Mouse (Mus musculus): Measurements from ENCODE around the gene Cd4. TPM values are rescaled to one million over a fixed set of nuclear protein-coding genes. Genes with fewer than 3 reads are reported as not detected.

Cd4 gene
- polyA plus RNA-seq, 1 experiment from 2014 or later: 0.36 TPM

DNA sequence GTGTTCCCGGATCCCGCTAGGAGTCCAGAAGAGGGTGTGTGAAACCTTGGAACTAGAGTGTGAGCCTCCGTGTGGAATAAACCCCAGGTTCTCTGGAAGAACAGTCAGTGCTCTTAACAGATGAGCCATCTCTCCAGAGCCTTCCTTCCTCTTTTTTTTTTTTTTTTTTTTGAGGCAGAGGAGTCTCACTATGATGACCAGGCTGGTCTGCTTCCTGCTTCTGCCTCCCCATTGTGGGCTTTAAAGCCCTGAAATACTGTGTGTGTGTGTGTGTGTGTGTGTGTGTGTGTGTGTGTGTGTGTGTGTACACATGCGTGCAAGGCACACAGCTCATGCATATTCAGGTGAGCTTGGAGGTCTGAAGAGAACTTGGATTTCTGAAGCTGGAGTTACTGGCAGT, 33.5 kb upstream of the Cd4 start:
- no peak for ATAC-seq (ENCODE audit: insufficient number of reproducible peaks, low FRiP score, low TSS enrichment, low read depth)
- WGBS: 62% methylated on average over 4 of the region's 4 CpGs
- Histone ChIP-seq H3K27ac (replicated peaks) (peak overlapping the region; percentile 100), H3K27me3 (no peaks in the 10 kb centered on the region), H3K4me1 (peaks cover 47% of the 10 kb centered on the region), H3K9me3 (replicated peaks) (no peaks in the 10 kb centered on the region), H3K9ac (no peak overlapping the region), H3K4me2 (replicated peaks) (no peak overlapping the region), H3K4me3 (replicated peaks) (no peak overlapping the region), H3K36me3 (no peaks in the 10 kb centered on the region)

DNA sequence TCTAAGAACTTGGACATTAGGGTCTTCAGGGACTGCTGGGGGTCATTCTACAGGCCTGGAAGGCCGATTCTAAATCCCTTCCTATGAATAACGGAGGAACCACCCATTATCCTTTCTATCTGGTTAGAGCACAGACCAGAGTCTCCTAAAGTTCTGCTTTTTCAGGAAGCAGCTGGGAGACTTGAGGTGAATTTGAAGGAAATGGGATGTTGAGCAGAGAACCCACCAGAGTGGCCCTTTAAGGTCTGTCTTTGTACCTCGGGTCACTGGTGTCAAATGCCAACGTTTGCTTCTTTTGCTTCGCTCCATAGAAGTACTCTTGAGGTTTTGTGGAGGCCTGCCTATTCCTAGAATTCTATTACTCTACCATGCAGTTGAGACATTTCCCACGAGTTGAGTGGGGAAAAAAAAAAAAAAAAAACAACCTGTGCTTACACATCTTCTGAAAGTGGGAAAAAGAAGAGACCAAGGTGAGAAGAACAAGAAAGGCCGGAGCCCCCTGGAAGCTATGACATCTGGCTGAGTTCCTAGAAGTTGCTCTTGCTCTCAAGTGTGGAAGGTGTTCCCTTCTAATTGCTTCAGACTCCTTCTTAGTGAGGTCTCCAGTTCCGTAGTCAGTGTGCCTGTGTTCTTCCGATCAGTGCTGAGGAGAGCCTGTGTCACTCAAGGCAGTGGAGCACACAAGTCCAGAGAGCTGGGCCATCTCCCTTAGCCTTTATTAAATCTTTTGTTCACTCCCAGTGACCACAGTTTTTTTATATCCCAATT, 32.5 kb upstream of the Cd4 start:
- no peak overlapping the region for H3K9ac ChIP-seq
- H3K27me3 ChIP-seq: no peaks in the 10 kb centered on the region
- H3K4me3 ChIP-seq (replicated peaks): peak overlapping the region; percentile 89
- WGBS: 28% methylated on average over 9 of the region's 9 CpGs
- peaks cover 47% of the 10 kb centered on the region for H3K4me1 ChIP-seq
- no peaks in the 10 kb centered on the region; the same call in 1 of the 2 replicates for H3K36me3 ChIP-seq
- peak overlapping the region; percentile 89 for H3K4me2 ChIP-seq (replicated peaks)
- no peak for ATAC-seq (ENCODE audit: insufficient number of reproducible peaks, low FRiP score, low TSS enrichment, low read depth)
- H3K9me3 ChIP-seq (replicated peaks): no peaks in the 10 kb centered on the region
- peak overlapping the region; percentile 100 for H3K27ac ChIP-seq (replicated peaks)

DNA sequence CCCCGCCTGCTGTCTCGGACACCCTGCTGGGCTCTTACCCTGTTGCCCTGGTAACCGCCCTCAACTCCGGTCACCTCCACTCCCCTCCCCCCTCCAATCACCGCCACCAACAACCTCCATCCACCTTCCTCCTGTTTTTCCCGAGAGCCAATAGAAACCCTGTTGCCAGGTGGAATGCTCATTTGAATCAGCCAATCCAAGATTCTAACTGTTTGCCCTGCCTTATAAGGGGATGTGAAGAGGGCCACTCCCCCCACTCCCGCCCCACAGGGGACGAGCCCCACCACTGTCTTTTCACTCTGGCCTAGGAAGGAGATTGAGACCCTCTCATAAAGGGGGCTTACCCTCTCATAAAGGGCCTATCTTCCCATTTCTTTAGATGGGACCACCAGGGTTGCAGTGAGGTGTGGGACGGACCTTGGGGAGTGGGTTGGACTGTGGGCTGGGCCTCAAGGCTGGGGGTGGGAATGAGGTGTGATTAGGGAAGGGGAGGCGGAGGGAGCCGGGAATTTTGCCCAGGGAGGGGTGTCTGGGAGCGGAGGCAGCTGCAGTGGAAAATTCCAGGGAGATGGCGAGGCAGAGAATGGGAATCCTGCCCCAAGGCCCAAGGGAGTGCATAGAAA, 31.8 kb upstream of the Cd4 start, which contains the start of gene Ptms:
Ptms (minus strand) TSS at position 409 of the 623 bp plus-strand sequence.
- Histone ChIP-seq H3K4me3 (replicated peaks) (peak within 1 kb of the TSS; percentile 89), H3K9me3 (replicated peaks) (no peaks in the 10 kb centered on the region), H3K4me2 (replicated peaks) (peak within 1 kb of the TSS; percentile 89), H3K27ac (replicated peaks) (peak within 1 kb of the TSS; percentile 100), H3K4me1 (peaks cover 47% of the 10 kb centered on the region), H3K9ac (no peak within 1 kb of the TSS), H3K36me3 (peaks cover 3% of the 10 kb centered on the region), H3K27me3 (no peaks in the 10 kb centered on the region)
- 1% methylated on average over 13 of the region's 13 CpGs for WGBS
- ATAC-seq (ENCODE audit: insufficient number of reproducible peaks, low FRiP score, low TSS enrichment, low read depth): peak; percentile 83

DNA sequence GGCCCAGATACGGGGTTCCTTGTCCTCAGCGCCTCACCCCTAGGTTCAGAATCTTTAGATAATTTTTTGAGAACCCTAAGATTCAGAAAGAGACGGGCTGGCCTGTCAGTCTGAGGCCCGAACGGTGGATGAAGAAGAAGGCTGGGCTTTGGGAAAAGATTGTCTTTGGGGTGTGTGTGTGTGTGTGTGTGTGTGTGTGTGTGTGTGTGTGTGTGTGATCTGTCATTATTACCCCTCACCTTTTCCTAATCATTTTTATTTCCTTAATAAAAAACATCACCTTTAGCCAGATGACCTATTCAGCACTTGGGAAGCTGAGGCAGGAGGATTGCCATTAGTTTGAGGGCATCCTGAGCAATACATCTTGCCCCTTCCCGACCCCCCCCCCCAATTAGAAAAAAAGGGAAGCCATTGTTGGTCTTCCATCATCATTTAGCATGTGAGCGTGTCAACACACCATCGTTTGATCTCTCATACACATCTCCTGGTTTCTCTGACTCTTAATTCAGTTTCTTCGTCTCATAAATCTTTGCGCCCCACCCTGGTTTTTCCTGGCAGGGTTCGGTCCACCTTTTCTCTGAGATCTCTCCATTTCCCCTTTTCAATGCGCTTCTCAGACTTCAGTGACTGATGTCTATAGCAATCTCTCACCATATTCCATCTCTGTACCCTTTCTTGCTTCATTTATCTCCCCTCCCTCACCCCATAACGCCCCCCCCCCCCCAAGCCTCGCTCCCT, 31.0 kb upstream of the Cd4 start:
- no peak for ATAC-seq (ENCODE audit: insufficient number of reproducible peaks, low FRiP score, low TSS enrichment, low read depth)
- 22% methylated on average over 13 of the region's 14 CpGs for WGBS
- H3K4me1 ChIP-seq: peaks cover 55% of the 10 kb centered on the region
- H3K9me3 ChIP-seq (replicated peaks): no peaks in the 10 kb centered on the region
- peak overlapping the region; percentile 100 for H3K27ac ChIP-seq (replicated peaks)
- peak overlapping the region; percentile 89 for H3K4me3 ChIP-seq (replicated peaks)
- 0 out of 2 replicates have a peak overlapping the region, but pooled peaks have one; percentile 100 for H3K9ac ChIP-seq
- H3K36me3 ChIP-seq: peaks cover 11% of the 10 kb centered on the region
- H3K4me2 ChIP-seq (replicated peaks): peak overlapping the region; percentile 89
- H3K27me3 ChIP-seq: no peaks in the 10 kb centered on the region

DNA sequence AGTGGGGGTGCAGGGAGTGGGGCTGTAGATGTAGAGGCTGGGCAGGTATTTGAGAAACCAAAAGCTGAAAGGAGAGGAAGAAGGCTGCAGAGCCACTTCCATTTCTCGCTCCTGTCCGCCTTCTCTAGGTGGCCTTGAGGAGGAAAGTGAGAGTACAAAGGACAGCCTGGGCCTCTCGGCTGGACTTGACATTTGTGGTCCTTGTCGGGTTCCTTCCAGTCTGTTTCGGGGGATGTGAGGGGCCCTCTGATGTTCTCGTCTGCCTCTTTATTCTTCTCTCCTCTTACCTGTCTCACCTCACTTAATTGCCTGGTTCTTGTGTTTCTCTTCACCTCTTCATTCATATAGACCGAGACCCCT, 30.3 kb upstream of the Cd4 start:
- peak overlapping the region; percentile 89 for H3K4me3 ChIP-seq (replicated peaks)
- H3K27me3 ChIP-seq: no peaks in the 10 kb centered on the region
- no peaks in the 10 kb centered on the region for H3K9me3 ChIP-seq (replicated peaks)
- peak overlapping the region; percentile 100 for H3K9ac ChIP-seq
- 11% methylated on average over 7 of the region's 7 CpGs for WGBS
- H3K4me1 ChIP-seq: peaks cover 62% of the 10 kb centered on the region
- H3K36me3 ChIP-seq: peaks cover 18% of the 10 kb centered on the region
- peak overlapping the region; percentile 100 for H3K27ac ChIP-seq (replicated peaks)
- peak overlapping the region; percentile 89 for H3K4me2 ChIP-seq (replicated peaks)
- ATAC-seq (ENCODE audit: insufficient number of reproducible peaks, low FRiP score, low TSS enrichment, low read depth): no peak

DNA sequence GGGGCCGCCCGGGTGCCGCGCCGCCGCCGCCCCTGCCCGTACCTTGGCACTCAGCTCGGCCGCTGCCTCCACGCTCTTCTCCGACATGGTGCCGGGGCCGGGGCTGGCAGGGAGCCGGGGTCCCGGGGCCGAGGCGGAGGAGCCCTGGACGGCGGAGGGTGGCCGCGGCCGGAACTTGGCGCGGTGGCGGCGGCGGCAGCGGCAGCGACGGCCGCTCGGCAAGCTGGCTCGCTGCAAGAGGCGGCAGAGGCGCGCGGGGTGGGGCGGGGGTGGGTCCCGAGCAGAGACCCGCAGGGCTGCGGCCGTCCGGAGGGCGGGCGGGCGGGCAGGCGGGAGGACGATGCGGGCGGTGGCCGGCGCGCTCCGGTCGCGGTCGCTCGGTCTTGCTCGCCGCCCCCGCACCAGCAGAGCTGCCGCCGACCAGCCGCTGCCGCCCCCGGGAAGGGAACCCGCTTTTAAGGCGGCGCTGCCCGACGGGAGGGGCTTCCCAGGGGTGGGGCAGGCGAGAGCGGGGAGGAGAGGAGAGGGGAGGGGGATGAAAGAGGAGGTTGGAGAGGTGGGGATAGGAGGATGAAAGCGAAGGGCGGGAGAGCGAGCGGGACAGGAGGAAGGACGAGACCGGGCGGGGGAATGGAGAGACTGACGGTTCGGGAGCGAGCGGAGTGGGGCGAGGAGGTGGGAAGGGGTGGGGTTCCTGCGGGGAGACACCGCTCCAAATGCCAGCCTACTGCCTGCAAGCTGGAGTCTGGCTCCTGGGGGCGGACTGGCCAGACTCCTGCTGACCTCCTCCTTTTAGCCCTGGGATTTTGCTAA, 29.7 kb upstream of the Cd4 start:
- H3K36me3 ChIP-seq: peaks cover 24% of the 10 kb centered on the region
- peak overlapping the region; percentile 89 for H3K4me2 ChIP-seq (replicated peaks)
- H3K27ac ChIP-seq (replicated peaks): peak overlapping the region; percentile 100
- H3K9me3 ChIP-seq (replicated peaks): no peaks in the 10 kb centered on the region
- peak; percentile 84 for ATAC-seq (ENCODE audit: insufficient number of reproducible peaks, low FRiP score, low TSS enrichment, low read depth)
- H3K27me3 ChIP-seq: no peaks in the 10 kb centered on the region
- peak overlapping the region; percentile 89 for H3K4me3 ChIP-seq (replicated peaks)
- peak overlapping the region; percentile 100 for H3K9ac ChIP-seq
- peaks cover 65% of the 10 kb centered on the region for H3K4me1 ChIP-seq
- under 1% methylated on average over 65 of the region's 89 CpGs for WGBS

DNA sequence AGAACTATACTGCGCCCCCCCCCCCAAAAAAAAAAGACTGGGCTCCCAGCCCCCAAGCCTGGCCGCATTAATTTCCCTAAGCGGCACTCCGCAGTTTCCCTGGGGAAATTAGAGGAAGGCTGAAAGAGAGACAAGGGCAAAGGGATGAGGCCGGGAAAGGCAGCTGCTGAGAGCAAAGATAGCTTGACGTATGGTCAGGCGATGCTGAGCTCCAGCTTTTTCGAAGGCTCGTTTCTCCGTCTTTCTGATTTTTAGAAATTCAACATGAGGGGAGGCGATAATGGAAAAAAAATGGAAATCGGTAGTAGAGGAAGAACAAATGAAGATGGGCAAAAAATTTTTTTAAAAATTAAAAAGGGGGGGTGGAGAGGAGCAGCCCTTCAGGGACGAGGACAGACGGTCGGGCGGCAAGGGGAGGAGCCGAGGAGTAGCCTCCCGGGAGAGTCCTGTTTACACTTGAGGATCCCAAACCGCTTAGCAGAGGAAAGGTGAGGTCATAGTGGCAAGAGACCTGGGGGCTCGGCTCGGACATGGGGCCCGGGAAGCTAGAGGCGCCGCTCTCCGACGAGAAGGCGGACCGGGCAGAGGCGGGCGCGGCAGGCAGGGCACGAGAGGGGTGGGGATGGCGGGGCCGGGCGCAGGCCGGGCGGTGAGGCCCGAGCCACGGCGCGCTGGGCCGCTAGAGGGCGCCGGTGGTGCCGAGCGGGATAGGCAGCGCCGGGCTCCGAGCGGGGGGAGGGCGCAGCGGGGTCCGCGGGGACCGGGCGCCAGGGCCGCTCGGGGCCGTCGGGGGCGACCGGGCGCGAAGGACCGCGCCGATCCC, 28.9 kb upstream of the Cd4 start:
- H3K9ac ChIP-seq: peak overlapping the region; percentile 100
- WGBS: under 1% methylated on average over 65 of the region's 67 CpGs
- peaks cover 25% of the 10 kb centered on the region for H3K36me3 ChIP-seq
- ATAC-seq (ENCODE audit: insufficient number of reproducible peaks, low FRiP score, low TSS enrichment, low read depth): peak; percentile 74
- peak overlapping the region; percentile 100 for H3K27ac ChIP-seq (replicated peaks)
- peak overlapping the region; percentile 89 for H3K4me3 ChIP-seq (replicated peaks)
- peak overlapping the region; percentile 89 for H3K4me2 ChIP-seq (replicated peaks)
- peaks cover 67% of the 10 kb centered on the region for H3K4me1 ChIP-seq
- no peaks in the 10 kb centered on the region for H3K9me3 ChIP-seq (replicated peaks)
- no peaks in the 10 kb centered on the region for H3K27me3 ChIP-seq

DNA sequence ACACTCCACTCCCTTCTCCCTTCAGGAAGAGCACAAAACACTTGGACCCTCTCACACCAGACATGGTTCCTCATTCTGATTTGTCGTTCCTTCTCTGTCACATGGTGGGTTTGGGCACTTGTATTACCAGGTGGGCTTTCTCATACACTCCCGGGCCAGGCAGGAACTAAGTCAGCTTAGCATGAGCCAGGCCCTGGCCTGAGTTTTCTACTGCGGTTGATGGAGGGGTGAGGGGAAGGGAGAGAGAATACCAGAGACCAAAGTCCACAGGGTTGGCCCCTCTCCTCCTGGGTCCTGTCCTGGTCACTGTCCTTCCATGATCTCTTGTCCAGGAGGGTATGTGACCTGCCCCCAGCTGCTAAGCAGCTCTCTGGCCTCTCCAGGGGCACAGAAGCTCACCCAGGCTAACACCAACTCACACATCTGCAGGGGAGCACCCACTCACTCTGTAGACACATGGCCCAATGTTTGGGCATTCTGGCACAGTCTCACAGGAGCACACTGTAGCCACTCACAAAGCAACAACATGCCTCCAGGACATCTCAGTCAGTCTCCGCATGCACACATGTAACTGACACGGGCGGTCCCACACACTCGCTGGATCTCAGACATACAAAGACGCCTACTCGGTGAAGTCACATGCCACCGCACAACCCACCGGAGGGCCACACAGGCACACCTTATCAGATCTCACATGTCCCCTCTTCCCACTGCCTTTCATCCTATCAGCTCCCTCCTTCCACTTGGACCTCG, 28.1 kb upstream of the Cd4 start:
- peak overlapping the region; percentile 100 for H3K27ac ChIP-seq (replicated peaks)
- H3K27me3 ChIP-seq: no peaks in the 10 kb centered on the region
- no peaks in the 10 kb centered on the region for H3K9me3 ChIP-seq (replicated peaks)
- peak overlapping the region; percentile 100 for H3K9ac ChIP-seq
- H3K4me1 ChIP-seq: peaks cover 65% of the 10 kb centered on the region
- H3K4me3 ChIP-seq (replicated peaks): peak overlapping the region; percentile 89
- peaks cover 25% of the 10 kb centered on the region for H3K36me3 ChIP-seq
- WGBS: 1% methylated on average over 12 of the region's 12 CpGs
- H3K4me2 ChIP-seq (replicated peaks): peak overlapping the region; percentile 89
- no peak for ATAC-seq (ENCODE audit: insufficient number of reproducible peaks, low FRiP score, low TSS enrichment, low read depth)

DNA sequence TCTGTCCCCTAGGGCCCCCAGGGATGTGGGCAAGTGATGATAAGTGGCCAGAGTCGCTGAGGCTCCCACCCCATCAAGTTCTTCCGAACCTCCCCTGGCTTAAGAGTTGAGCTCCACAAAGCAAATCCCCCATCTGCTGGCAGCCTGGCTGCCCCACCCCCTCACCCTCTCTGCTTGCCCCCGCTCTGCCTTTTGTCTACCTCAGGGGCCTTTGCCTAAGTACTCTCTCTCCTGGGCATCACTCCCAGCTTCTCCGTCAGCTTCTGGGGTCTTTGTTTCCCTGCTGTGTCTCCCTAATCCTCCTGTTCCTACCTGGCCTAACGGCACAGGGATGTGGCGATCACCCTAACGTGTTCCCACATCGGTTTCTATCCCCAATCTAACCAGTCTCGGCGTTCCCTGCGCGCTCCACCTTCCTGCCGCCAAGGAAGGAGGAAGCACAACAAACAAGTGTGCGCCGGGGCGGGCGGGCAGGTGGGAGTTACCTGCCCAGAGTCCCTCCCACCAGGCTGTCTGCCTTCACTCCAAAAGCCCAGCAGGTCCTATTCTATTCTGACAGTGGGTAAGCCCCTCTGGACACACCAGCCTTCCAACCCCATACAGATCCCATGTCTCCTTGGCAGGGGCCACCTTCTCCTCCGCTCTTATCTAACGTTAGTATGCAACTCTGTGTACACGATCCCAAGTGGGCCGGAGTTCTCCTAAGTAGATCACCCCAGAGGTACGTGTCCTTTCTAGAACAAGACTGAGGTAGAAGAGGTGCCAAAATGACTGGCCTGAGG, 27.3 kb upstream of the Cd4 start:
- Histone ChIP-seq H3K4me1 (peaks cover 63% of the 10 kb centered on the region), H3K36me3 (peaks cover 25% of the 10 kb centered on the region), H3K27ac (replicated peaks) (peak overlapping the region; percentile 100; the same call in 1 of the 2 replicates), H3K9me3 (replicated peaks) (no peaks in the 10 kb centered on the region), H3K9ac (peak overlapping the region; percentile 100), H3K4me3 (replicated peaks) (peak overlapping the region; percentile 89), H3K4me2 (replicated peaks) (peak overlapping the region; percentile 89), H3K27me3 (peaks cover 1% of the 10 kb centered on the region; the same call in 1 of the 2 replicates)
- WGBS: 16% methylated on average over 22 of the region's 22 CpGs
- no peak for ATAC-seq (ENCODE audit: insufficient number of reproducible peaks, low FRiP score, low TSS enrichment, low read depth)
